Mouse (Mus musculus): Measurements from ENCODE around the gene Clec3b. TPM values are rescaled to one million over a fixed set of nuclear protein-coding genes. Genes with fewer than 3 reads are reported as not detected.

The Clec3b gene
- total RNA-seq, 2 experiments from 2014 or later: 60.6 to 90.2 TPM

- intact Hi-C loops (cut with DNase I; ENCODE audit: low total_unique reads): no loop called here
- DNase-seq: no peak
These were observed 37.5 kb downstream of the Clec3b start for GRCm38 (mm10) chr9:123188271-123188670.

GRCm38 (mm10) chr9:123200116-123200515 is 49.4 kb downstream of the Clec3b start:
- intact Hi-C loops (cut with DNase I; ENCODE audit: low total_unique reads): no loop called here
- no peak for DNase-seq

GRCm38 (mm10) chr9:123206526-123206925 is 55.8 kb downstream of the Clec3b start:
- intact Hi-C loops (cut with DNase I; ENCODE audit: low total_unique reads): no loop called here
- no peak for DNase-seq

DNA sequence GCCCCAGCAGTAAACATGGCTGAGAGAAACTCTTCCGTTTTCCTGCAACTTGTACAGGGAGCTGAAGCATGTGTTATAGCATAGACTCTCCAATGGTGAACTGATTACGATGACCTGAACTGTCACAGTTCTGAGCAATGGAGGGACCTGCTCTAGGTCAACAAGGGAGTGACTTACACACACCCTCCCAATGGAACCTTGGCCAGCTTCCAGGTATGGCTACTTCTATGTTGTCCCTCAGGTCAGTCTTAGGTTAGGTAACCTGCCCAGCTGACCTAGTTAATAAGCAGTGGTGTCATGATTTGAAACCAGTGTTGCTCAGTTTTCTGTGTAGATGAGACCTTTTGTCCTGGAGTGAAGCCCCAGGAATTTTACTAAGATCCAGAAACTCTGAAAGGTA is 56.2 kb downstream of the Clec3b start:
- intact Hi-C loops (cut with DNase I; ENCODE audit: low total_unique reads): no loop called here
- no peak for DNase-seq

Other genes starting within 250 kb of the Clec3b start
- gene Zfp105, start 227.9 kb upstream of the Clec3b start, total RNA-seq (2021): 1 to 10 TPM; 2.8 to 3.9 TPM
- 10 to 100 TPM; 11.1 to 12.1 TPM for gene 1110059G10Rik, start 199.9 kb upstream of the Clec3b start, total RNA-seq (2021)
- gene Kif15, start 199.9 kb upstream of the Clec3b start, total RNA-seq (2021): 1 to 10 TPM; 2.1 to 2.5 TPM
- 10 to 100 TPM in 1 of 2 experiments, 1 to 10 TPM in 1; 9.0 to 11.2 TPM for gene Tmem42, start 129.6 kb upstream of the Clec3b start, total RNA-seq (2021)
- gene Tgm4, start 116.2 kb upstream of the Clec3b start, total RNA-seq (2021): under 1 TPM; 0.16 TPM
- 10 to 100 TPM; 37.1 to 43.0 TPM for gene Zdhhc3, start 37.7 kb upstream of the Clec3b start, total RNA-seq (2021)
- gene Exosc7, start 37.7 kb upstream of the Clec3b start, total RNA-seq (2021): 10 to 100 TPM; 18.1 to 20.7 TPM
- gene Cdcp1, start 65.1 kb downstream of the Clec3b start, total RNA-seq (2021): not detected
- gene Tmem158, start 109.8 kb downstream of the Clec3b start, total RNA-seq (2021): 1 to 10 TPM; 3.1 to 5.2 TPM
- 10 to 100 TPM; 43.6 to 53.1 TPM for gene Lars2, start 216.0 kb downstream of the Clec3b start, total RNA-seq (2021)